Mouse (Mus musculus): Measurements from ENCODE around the gene Aknad1. TPM values are rescaled to one million over a fixed set of nuclear protein-coding genes. Genes with fewer than 3 reads are reported as not detected.

The Aknad1 gene
- polyA plus RNA-seq, 1 experiment from 2014 or later: not detected

DNA sequence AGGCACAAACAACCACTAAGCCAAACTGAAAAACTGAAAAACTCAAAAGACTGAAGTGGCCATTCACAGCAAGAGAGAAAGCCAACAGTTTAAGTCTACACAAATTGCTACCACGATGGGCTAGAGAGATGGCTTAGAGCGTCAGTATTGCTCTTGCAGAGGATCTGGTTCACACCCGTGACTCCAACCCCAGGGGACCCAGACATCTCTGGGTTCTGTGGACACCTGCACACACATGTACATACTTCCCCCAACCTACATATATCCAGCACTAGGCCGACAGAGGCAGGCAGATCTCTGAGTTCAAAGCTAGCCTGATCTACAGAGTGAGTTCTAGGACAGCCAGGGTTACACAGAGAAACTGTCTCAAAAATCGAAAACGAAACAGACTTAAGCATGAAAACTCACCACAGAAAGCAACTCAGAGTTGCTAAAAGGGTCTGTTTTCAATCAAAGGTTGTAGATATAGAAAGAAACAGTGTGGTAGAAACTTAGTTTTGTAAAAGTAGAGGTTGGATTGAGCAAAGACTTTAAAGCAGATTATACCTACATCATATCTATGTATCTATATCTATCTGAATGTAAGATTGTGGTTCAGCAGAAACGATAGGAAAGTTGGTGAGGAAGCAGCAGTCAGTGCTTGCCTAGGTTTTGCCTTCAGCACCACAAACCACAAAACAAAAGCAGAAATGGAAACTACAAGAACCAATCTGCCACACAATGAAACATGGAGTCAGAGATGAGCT is 56.3 kb downstream of the Aknad1 start:
- WGBS: 88% methylated on average over 7 of the region's 7 CpGs
- Histone ChIP-seq H3K36me3 (peaks cover 68% of the 10 kb centered on the region), H3K4me1 (no peaks in the 10 kb centered on the region), H3K9me3 (no peaks in the 10 kb centered on the region), H3K27ac (no peak overlapping the region), H3K27me3 (ENCODE audit: insufficient read depth, poor library complexity, severe bottlenecking) (no peaks in the 10 kb centered on the region), H3K4me3 (no peak overlapping the region)
- DNase-seq (ENCODE audit: low spot score): no peak

DNA sequence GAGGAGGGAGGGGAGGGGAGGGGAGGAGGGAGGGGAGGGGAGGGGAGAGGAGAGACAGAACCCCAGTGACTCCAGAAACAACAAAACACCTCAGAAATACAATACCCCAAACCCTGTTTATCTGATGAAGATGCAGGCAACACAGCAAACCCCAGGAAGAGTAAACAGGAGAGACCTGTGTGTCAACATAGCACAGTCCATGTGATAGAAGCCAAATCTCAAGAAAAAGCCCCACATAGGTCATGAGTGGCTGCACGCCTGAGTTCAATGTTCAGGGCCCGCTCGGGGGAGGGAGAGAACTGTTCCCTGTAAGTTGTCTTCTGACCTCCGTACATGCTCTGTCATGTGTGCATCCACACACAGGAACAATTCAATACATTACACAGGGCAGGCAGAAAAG is 56.9 kb downstream of the Aknad1 start:
- WGBS: 93% methylated on average over 4 of the region's 4 CpGs
- Histone ChIP-seq H3K4me3 (no peak overlapping the region), H3K27ac (no peak overlapping the region), H3K27me3 (ENCODE audit: insufficient read depth, poor library complexity, severe bottlenecking) (no peaks in the 10 kb centered on the region), H3K36me3 (peaks cover 74% of the 10 kb centered on the region), H3K9me3 (no peaks in the 10 kb centered on the region), H3K4me1 (no peaks in the 10 kb centered on the region)
- no peak for DNase-seq (ENCODE audit: low spot score)

DNA sequence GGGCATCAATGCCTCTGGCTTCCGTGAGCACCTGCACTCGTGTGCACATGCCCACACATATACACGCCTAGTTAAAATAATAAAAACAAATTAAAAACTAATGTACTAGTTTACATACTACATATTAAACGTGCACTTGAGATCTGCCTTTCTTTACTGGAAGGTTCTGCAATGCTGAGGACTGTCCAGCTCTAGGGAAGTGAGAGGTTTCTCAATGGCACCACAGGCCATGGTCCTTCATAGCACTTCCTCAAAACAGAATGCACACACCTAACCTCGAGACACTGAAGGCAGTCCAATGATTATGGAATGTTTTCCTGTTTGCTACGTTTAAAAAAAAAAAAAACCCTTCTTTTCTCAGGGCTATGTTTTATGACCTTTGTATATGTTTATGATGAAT is 58.3 kb downstream of the Aknad1 start:
- H3K36me3 ChIP-seq: peaks cover 78% of the 10 kb centered on the region

DNA sequence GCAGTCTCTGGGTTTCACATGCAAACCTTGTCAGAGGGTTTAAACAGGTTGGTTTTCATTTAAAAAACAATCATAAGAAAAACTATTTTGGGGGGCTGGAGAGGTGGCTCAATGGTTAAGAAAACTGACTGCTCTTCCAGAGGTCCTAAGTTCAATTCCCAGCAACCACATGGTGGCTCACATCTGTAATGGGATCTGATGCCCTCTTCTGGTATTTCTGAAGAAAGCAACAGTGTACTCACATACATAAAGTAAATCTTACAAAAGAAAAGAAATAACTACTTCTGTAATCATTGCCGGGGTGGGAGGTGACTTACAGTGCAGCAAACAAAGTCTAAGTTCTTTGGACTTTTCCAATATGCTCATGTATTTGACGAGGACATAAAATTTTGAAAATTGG is 58.9 kb downstream of the Aknad1 start:
- H3K36me3 ChIP-seq: peaks cover 82% of the 10 kb centered on the region
- no peaks in the 10 kb centered on the region for H3K9me3 ChIP-seq
- WGBS: 81% methylated on average over 2 of the region's 2 CpGs

More for the DNA sequence above, 58.3 kb downstream of the Aknad1 start:
- DNase-seq (ENCODE audit: low spot score): no peak
- no peaks in the 10 kb centered on the region for H3K27me3 ChIP-seq (ENCODE audit: insufficient read depth, poor library complexity, severe bottlenecking)
- H3K4me3 ChIP-seq: no peak overlapping the region
- no peak overlapping the region for H3K27ac ChIP-seq
- 90% methylated on average over 6 of the region's 6 CpGs for WGBS
- H3K9me3 ChIP-seq: no peaks in the 10 kb centered on the region
- no peaks in the 10 kb centered on the region for H3K4me1 ChIP-seq

DNA sequence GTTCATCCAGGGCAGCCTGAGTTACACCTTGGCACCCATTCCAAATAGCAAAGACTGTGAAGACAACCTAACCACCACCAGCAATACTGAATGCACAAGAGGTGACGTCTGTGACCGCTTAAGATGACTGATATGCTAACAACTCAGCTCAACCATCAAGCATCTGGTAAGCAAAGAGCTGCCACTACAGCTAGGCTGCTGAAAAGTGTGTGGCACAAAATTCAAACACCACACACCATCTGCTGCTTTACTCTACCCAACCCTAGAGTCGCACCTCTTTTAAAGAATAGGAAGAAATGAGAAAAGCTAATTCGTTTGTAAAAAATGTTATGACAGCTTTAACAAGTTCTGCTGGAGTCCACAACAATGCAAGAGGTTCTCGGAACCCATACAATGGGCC is 66.2 kb downstream of the Aknad1 start:
- Histone ChIP-seq H3K27me3 (ENCODE audit: insufficient read depth, poor library complexity, severe bottlenecking) (no peaks in the 10 kb centered on the region), H3K36me3 (peaks cover 67% of the 10 kb centered on the region), H3K9me3 (no peaks in the 10 kb centered on the region), H3K27ac (no peak overlapping the region), H3K4me1 (peaks cover 6% of the 10 kb centered on the region), H3K4me3 (no peak overlapping the region)
- no peak for DNase-seq (ENCODE audit: low spot score)
- 74% methylated on average over 5 of the region's 5 CpGs for WGBS

More for the DNA sequence above, 58.9 kb downstream of the Aknad1 start:
- Histone ChIP-seq H3K27me3 (ENCODE audit: insufficient read depth, poor library complexity, severe bottlenecking) (no peaks in the 10 kb centered on the region), H3K4me1 (no peaks in the 10 kb centered on the region), H3K27ac (no peak overlapping the region), H3K4me3 (no peak overlapping the region)
- no peak for DNase-seq (ENCODE audit: low spot score)

DNA sequence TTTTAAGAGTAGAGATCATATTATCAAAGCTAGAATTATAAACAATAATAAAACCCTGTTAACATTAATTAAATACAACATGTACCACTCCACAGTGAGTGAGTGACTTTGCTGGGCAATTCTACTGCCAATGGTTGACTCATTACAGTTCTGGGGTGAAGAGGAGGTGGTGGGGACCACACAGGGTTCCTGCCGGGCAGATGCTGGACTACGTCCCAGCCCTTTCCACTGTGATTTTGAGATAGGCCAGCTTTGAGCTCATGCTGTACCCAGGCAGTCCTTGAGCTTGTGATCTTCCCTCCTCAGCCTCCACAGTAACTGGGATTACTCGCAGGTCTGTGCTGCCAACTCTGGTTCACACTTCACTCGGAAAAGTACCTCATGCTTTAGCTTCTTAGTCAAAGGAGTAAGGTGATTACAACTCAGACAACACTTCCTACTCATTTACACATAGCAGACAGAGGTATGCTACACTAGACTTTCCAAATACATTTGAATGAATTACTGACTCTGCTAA is 71.3 kb downstream of the Aknad1 start:
- peaks cover 56% of the 10 kb centered on the region for H3K36me3 ChIP-seq
- H3K4me1 ChIP-seq: no peaks in the 10 kb centered on the region
- H3K27me3 ChIP-seq (ENCODE audit: insufficient read depth, poor library complexity, severe bottlenecking): no peaks in the 10 kb centered on the region
- WGBS: 84% methylated on average over 4 of the region's 4 CpGs
- no peak overlapping the region for H3K27ac ChIP-seq
- H3K4me3 ChIP-seq: no peak overlapping the region
- no peaks in the 10 kb centered on the region for H3K9me3 ChIP-seq
- DNase-seq (ENCODE audit: low spot score): no peak

DNA sequence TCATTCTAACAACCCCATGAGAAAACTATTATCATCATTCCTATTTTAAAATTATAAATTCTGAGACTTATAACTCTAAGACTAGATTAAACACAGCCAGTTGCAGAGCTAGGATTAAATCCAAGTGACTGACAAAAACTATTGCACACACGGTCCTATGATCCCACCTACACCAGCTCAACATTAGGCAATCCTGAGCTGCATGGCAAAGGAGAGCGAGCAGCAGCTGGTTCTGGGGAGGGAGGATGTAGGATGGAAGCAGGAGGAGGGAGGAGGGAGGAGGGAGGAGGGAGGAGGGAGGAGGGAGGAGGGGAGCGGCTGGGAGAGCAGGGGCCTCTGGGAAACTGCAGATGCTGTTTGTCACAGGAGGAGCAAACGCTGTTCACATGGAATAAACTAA is 76.2 kb downstream of the Aknad1 start:
- H3K36me3 ChIP-seq: peaks cover 55% of the 10 kb centered on the region
- 90% methylated on average over 4 of the region's 4 CpGs for WGBS

DNA sequence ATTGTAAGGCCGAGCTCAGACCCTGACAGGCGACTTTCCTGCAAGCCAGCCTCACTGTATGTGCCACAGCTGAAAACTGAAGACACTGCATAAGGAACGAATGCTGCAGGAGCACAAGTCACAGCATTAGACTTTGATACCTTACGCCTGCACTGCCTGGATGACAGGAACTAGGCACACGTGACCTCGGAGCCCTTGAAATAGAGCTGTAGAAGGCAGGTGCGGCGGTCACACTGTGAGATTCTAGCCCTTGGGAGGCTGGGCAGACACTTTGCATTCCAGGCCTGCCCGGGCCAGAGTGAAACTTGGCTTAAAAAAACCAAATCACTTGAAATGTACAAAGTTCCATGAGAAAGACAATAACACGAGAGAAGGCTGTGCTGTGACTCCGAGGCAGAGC is 91.0 kb downstream of the Aknad1 start:
- DNase-seq (ENCODE audit: low spot score): no peak
- Histone ChIP-seq H3K4me3 (no peak overlapping the region), H3K4me1 (peaks cover 7% of the 10 kb centered on the region; the same call in 1 of the 2 replicates), H3K36me3 (peaks cover 26% of the 10 kb centered on the region), H3K9me3 (no peaks in the 10 kb centered on the region), H3K27me3 (ENCODE audit: insufficient read depth, poor library complexity, severe bottlenecking) (no peaks in the 10 kb centered on the region), H3K27ac (no peak overlapping the region)
- WGBS: 72% methylated on average over 11 of the region's 11 CpGs

More for the DNA sequence above, 76.2 kb downstream of the Aknad1 start:
- Histone ChIP-seq H3K9me3 (no peaks in the 10 kb centered on the region), H3K27me3 (ENCODE audit: insufficient read depth, poor library complexity, severe bottlenecking) (no peaks in the 10 kb centered on the region), H3K27ac (no peak overlapping the region), H3K4me1 (no peaks in the 10 kb centered on the region), H3K4me3 (no peak overlapping the region)
- no peak for DNase-seq (ENCODE audit: low spot score)

DNA sequence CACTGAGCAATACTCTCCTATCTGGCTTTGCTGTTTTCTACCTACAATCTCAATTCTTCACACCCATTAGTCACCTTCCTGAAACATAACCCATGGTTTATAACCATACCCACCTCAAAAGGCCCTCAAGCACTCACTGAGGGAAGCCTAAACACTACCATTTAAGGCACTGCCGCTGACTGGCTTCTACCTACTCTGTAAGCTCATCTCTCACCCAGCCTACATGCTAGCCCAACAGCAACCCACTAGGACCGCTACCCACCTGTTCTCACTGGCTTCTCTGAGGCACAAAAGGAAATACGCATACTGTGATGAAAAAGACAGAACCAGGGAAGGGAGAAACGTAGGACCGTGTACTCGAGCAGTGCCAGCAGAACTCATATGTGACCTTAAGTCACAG is 92.3 kb downstream of the Aknad1 start:
- no peak for DNase-seq (ENCODE audit: low spot score)
- 94% methylated on average over 6 of the region's 6 CpGs for WGBS

More for the DNA sequence above, 92.3 kb downstream of the Aknad1 start:
- no peaks in the 10 kb centered on the region for H3K27me3 ChIP-seq (ENCODE audit: insufficient read depth, poor library complexity, severe bottlenecking)
- H3K36me3 ChIP-seq: peaks cover 16% of the 10 kb centered on the region
- H3K9me3 ChIP-seq: no peaks in the 10 kb centered on the region
- no peak overlapping the region for H3K4me3 ChIP-seq
- no peak overlapping the region for H3K27ac ChIP-seq
- H3K4me1 ChIP-seq: peaks cover 7% of the 10 kb centered on the region; the same call in 1 of the 2 replicates

Other genes with a start within 250 kb of the Aknad1 start
- 0.24 TPM in 1 of 2 replicates, not detected in the other for gene 1700013F07Rik, start 205.5 kb upstream of the Aknad1 start, polyA plus RNA-seq (2016; fragmentation: Nextera tagmentation; extraction: Ambion mirVana)
- gene 5330417C22Rik, start 203.1 kb upstream of the Aknad1 start, polyA plus RNA-seq (2016; fragmentation: Nextera tagmentation; extraction: Ambion mirVana): 0.24 and 0.69 TPM in 2 replicates
- gene Tmem167b, start 177.2 kb upstream of the Aknad1 start, polyA plus RNA-seq (2016; fragmentation: Nextera tagmentation; extraction: Ambion mirVana): 26.4 and 33.5 TPM in 2 replicates
- gene Taf13, start 168.0 kb upstream of the Aknad1 start, polyA plus RNA-seq (2016; fragmentation: Nextera tagmentation; extraction: Ambion mirVana): 32.6 and 35.6 TPM in 2 replicates
- 8.7 and 9.0 TPM in 2 replicates for gene Wdr47, start 148.4 kb upstream of the Aknad1 start, polyA plus RNA-seq (2016; fragmentation: Nextera tagmentation; extraction: Ambion mirVana)
- gene Clcc1, start 85.7 kb upstream of the Aknad1 start, polyA plus RNA-seq (2016; fragmentation: Nextera tagmentation; extraction: Ambion mirVana): 50.2 and 58.9 TPM in 2 replicates
- gene Gpsm2, start 17.3 kb upstream of the Aknad1 start, polyA plus RNA-seq (2016; fragmentation: Nextera tagmentation; extraction: Ambion mirVana): 35.6 and 38.7 TPM in 2 replicates
- 29.4 and 30.8 TPM in 2 replicates for gene Stxbp3, start 100.9 kb downstream of the Aknad1 start, polyA plus RNA-seq (2016; fragmentation: Nextera tagmentation; extraction: Ambion mirVana)
- gene Fndc7, start 150.3 kb downstream of the Aknad1 start, polyA plus RNA-seq (2016; fragmentation: Nextera tagmentation; extraction: Ambion mirVana): 0.21 and 0.26 TPM in 2 replicates
- 56.4 and 64.3 TPM in 2 replicates for gene Prpf38b, start 172.1 kb downstream of the Aknad1 start, polyA plus RNA-seq (2016; fragmentation: Nextera tagmentation; extraction: Ambion mirVana)
- 0.18 and 0.33 TPM in 2 replicates for gene Henmt1, start 200.2 kb downstream of the Aknad1 start, polyA plus RNA-seq (2016; fragmentation: Nextera tagmentation; extraction: Ambion mirVana)
- not detected in 2 replicates for gene Gm9857, start 200.8 kb downstream of the Aknad1 start, polyA plus RNA-seq (2016; fragmentation: Nextera tagmentation; extraction: Ambion mirVana)